14 mouse cellular contexts compared by ENCODE assay signal in genomic region chr1:43259841-43260240, GRCm38 (mm10).
A peak's percentile ranks its signal among the peaks of the same experiment; 100 is the strongest.
DNase-seq lines count a peak whose midpoint lies in the region; ATAC-seq and TF ChIP-seq lines count a peak whose summit lies in the region.
"Had no signal": no experiment of that assay in that cellular context is flagged by ENCODE, and none has a peak within 500 bp of the region (broad histone marks: within the 10 kb centered on the region; RNA-seq: fewer than 3 reads in every experiment).

No protein-coding gene starts in this region.

- H3K79me3 ChIP-seq in C2C12 (ENCODE audit: low read depth) = no peaks in the 10 kb centered on the region

- H3ac ChIP-seq in C2C12 (ENCODE audit: control insufficient read depth, insufficient read length, low read depth) = no peak overlapping the region

- H3K27ac ChIP-seq in heart, postnatal 0 days (ENCODE audit: low read depth) = peak overlapping the region; percentile 89
- H3K27ac ChIP-seq: hindbrain, embryonic 15.5 days; liver, embryonic 12.5 days; macrophage had no signal

- no peak overlapping the region for H3K4me2 ChIP-seq in heart, postnatal 0 days (ENCODE audit: low read depth, low read length)
- H3K4me2 ChIP-seq: hindbrain, embryonic 15.5 days; liver, embryonic 12.5 days had no signal

- intact Hi-C loops in gastrocnemius, postnatal 36 days (cut with DNase I) = no loop called here

- H3K4me1 ChIP-seq in heart, postnatal 0 days (ENCODE audit: control insufficient read depth, insufficient read depth) = peaks cover 29% of the 10 kb centered on the region
- H3K4me1 ChIP-seq: liver, embryonic 12.5 days had no signal

- peak; percentile 94 for ATAC-seq in heart, postnatal 0 days (ENCODE audit: insufficient read depth, low read depth)
- ATAC-seq in granulocyte monocyte progenitor cell, adult 5-6 weeks (replicated peaks; ENCODE audit: poor library complexity, severe bottlenecking) = no peak
- ATAC-seq: liver, embryonic 12.5 days had no signal

- H3K4me3 ChIP-seq in C2C12 (ENCODE audit: insufficient read depth, poor library complexity, severe bottlenecking) = no peak overlapping the region
- H3K4me3 ChIP-seq in heart, postnatal 0 days (ENCODE audit: low read depth, low read length) = no peak overlapping the region
- H3K4me3 ChIP-seq: hindbrain, embryonic 15.5 days; liver, embryonic 12.5 days had no signal

- WGBS in heart, postnatal 0 days = 37% methylated on average over 1 of the region's 1 CpGs

- no peaks in the 10 kb centered on the region for H3K79me2 ChIP-seq in C2C12 (ENCODE audit: control insufficient read depth, insufficient read depth)

- H3K9me3 ChIP-seq in heart, postnatal 0 days (replicated peaks; ENCODE audit: control insufficient read depth, low read length) = no peaks in the 10 kb centered on the region
- H3K9me3 ChIP-seq: hindbrain, embryonic 15.5 days; liver, embryonic 12.5 days had no signal

- TF ChIP-seq EP300 in heart, postnatal 0 days (IDR thresholded peaks at IDR 0.05; ENCODE audit: low read depth) = peak; percentile 90

- H3K36me3 ChIP-seq in C2C12 (ENCODE audit: control insufficient read depth, insufficient read depth) = no peaks in the 10 kb centered on the region
- H3K36me3 ChIP-seq in heart, postnatal 0 days (replicated peaks; ENCODE audit: control insufficient read depth, insufficient read depth, low read length) = no peaks in the 10 kb centered on the region
- H3K36me3 ChIP-seq: hindbrain, embryonic 15.5 days; liver, embryonic 12.5 days had no signal

- no peaks in the 10 kb centered on the region for H3K27me3 ChIP-seq in C2C12 (ENCODE audit: control insufficient read depth, insufficient read depth, insufficient read length)
- no peaks in the 10 kb centered on the region for H3K27me3 ChIP-seq in heart, postnatal 0 days (ENCODE audit: control insufficient read depth, insufficient read depth, low read length)
- H3K27me3 ChIP-seq: hindbrain, embryonic 15.5 days; liver, embryonic 12.5 days had no signal

- TF ChIP-seq CTCF in C2C12 (IDR thresholded peaks at IDR 0.05; ENCODE audit: control insufficient read depth, insufficient read depth, insufficient read length) = no peak
- TF ChIP-seq CTCF in heart, postnatal 0 days (IDR thresholded peaks at IDR 0.05; ENCODE audit: low read depth) = no peak

- peak; percentile 25 for DNase-seq in adrenal gland, adult 2 months
- no peak for DNase-seq in adrenal gland, adult 18-20 months (ENCODE audit: low spot score in 2 of 2)
- peak; percentile 56 to 71 for DNase-seq in gastrocnemius, postnatal 36 days
- peak; percentile 91 for DNase-seq in heart, postnatal 0 days (ENCODE audit: low spot score)
- DNase-seq in layer of hippocampus, adult 8-10 months (ENCODE audit: low spot score in 2 of 2) = no peak
- no peak for DNase-seq in embryo, embryonic 10.5 days (ENCODE audit: low spot score)
- DNase-seq: cerebellum, postnatal 36 days; layer of hippocampus, adult 9-11 months; thymus, postnatal 4 days had no signal

- no peak overlapping the region for H3K9ac ChIP-seq in heart, postnatal 0 days (replicated peaks; ENCODE audit: low read depth, low read length)
- H3K9ac ChIP-seq: hindbrain, embryonic 15.5 days; liver, embryonic 12.5 days had no signal

TF ChIP-seq in C2C12, 6 proteins besides CTCF, POLR2A, EP300 and RAD21:
- peak; percentile 45 for TF ChIP-seq CEBPB (IDR thresholded peaks at IDR 0.05; ENCODE audit: low read depth)
- TF ChIP-seq MYOG (IDR thresholded peaks at IDR 0.05; ENCODE audit: control insufficient read depth, extremely low read depth, insufficient read length) = no peak
- peak; percentile 80 for TF ChIP-seq MAX (IDR thresholded peaks at IDR 0.05)
- peak; percentile 98 for TF ChIP-seq MYOD1 (IDR thresholded peaks at IDR 0.05; ENCODE audit: control insufficient read depth, insufficient read length, low read depth)
- TF ChIP-seq USF1 (IDR thresholded peaks at IDR 0.05; ENCODE audit: low read depth) = no peak
- TF ChIP-seq FOSL1 (IDR thresholded peaks at IDR 0.05; ENCODE audit: insufficient read depth, low read length, poor library complexity, severe bottlenecking) = no peak

Comparison
In these comparisons a context has a peak if more than half of its experiments do, and no peak if none do; other contexts are left out.
1. DNase-seq: peak in adrenal gland, adult 2 months (single experiment), gastrocnemius, postnatal 36 days (2 of 2) and heart, postnatal 0 days (single experiment); none in adrenal gland, adult 18-20 months (0 of 2), layer of hippocampus, adult 8-10 months (0 of 2) and embryo, embryonic 10.5 days (single experiment).